Mouse (Mus musculus) erythroblast, embryonic 14.5 days (primary cell): ENCODE results near the gene Bmpr2.

Experiments used
- GATA1 ChIP-seq: IDR thresholded peaks from 2 replicates; pipeline ENCODE4 v1.6.1; 2012; ENCODE audit warnings: low read length, inconsistent platforms, mixed read lengths
- TAL1 ChIP-seq: IDR thresholded peaks from 3 replicates; pipeline ENCODE4 v1.6.1; 2012; ENCODE audit warnings: low read length, inconsistent platforms, mixed read lengths

DNA sequence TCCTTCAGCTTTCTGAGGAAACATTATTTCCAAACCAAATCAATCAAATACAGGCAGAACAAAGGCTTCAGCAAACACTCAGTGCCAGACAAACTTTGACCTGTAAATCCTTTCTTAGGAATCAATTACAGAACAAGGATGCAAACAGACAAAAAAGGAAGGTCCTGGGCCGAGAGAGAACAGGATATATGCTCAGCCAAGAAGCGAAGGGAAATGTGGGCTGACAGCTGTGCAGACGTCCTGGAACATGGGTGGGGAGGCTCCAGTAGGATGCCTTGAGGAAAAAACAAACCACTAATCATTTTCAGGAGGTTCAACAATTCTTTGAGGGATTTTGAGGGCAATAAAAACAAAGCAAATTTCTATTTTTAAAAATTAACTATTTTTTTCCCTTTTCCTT is 139.4 kb downstream of the Bmpr2 start:
- TF ChIP-seq GATA1, result no peak
- TF ChIP-seq TAL1, result no peak
